ENCODE assay signal across 8 mouse cellular contexts in genomic region chr8:126585561-126586031, GRCm38 (mm10). TPM values are rescaled to one million over a fixed set of nuclear protein-coding genes. Genes with fewer than 3 reads are reported as not detected.
DNase-seq lines count a peak whose midpoint lies in the region; ATAC-seq and TF ChIP-seq lines count a peak whose summit lies in the region.

No protein-coding gene starts in this region.

- no peak for TF ChIP-seq EP300 in liver, embryonic 14.5 days (IDR thresholded peaks at IDR 0.05; ENCODE audit: low read depth)

- H3K4me1 ChIP-seq in bone marrow macrophage, adult 2 months (ENCODE audit: control insufficient read depth, insufficient read depth, low read length), result peaks cover 37% of the 10 kb centered on the region
- peaks cover 48% of the 10 kb centered on the region for H3K4me1 ChIP-seq in heart, embryonic 12.5 days (replicated peaks)
- peaks cover 17 to 41% of the 10 kb centered on the region in 2 experiments for H3K4me1 ChIP-seq in liver, embryonic 14.5 days (replicated peaks; ENCODE audit: control insufficient read depth in 2 of 2, insufficient read depth in 2 of 2, low read length in 1 of 2)
- peaks cover 30% of the 10 kb centered on the region for H3K4me1 ChIP-seq in small intestine, adult 2 months (ENCODE audit: control insufficient read depth, insufficient read depth, insufficient read length, low read length)

- peak overlapping the region; percentile 96 for H3K4me2 ChIP-seq in heart, embryonic 12.5 days
- H3K4me2 ChIP-seq in liver, embryonic 14.5 days (ENCODE audit: low read depth), result peak overlapping the region; percentile 77; the same call in 1 of the 2 replicates

- 53% methylated on average over 9 of the region's 9 CpGs for WGBS in heart, embryonic 12.5 days
- WGBS in liver, embryonic 14.5 days (ENCODE audit: insufficient replicate concordance), result 49% methylated on average over 9 of the region's 9 CpGs
- 4% methylated on average over 9 of the region's 9 CpGs for WGBS in small intestine, adult 2 months

- no peak for TF ChIP-seq CTCF in bone marrow macrophage, adult 2 months (IDR thresholded peaks at IDR 0.05; ENCODE audit: low read depth, low read length)
- no peak for TF ChIP-seq CTCF in liver, embryonic 14.5 days (IDR thresholded peaks at IDR 0.05; ENCODE audit: low read depth)
- no peak for TF ChIP-seq CTCF in small intestine, adult 2 months (IDR thresholded peaks at IDR 0.05; ENCODE audit: extremely low read depth, insufficient read length, insufficient replicate concordance, low read depth, low read length)

- H3K9me3 ChIP-seq in heart, embryonic 12.5 days (replicated peaks), result no peaks in the 10 kb centered on the region
- no peaks in the 10 kb centered on the region for H3K9me3 ChIP-seq in liver, embryonic 14.5 days (ENCODE audit: control insufficient read depth, low read length)

- peaks cover 30% of the 10 kb centered on the region for H3K36me3 ChIP-seq in heart, embryonic 12.5 days
- H3K36me3 ChIP-seq in liver, embryonic 14.5 days (replicated peaks; ENCODE audit: control insufficient read depth, insufficient read depth, low read depth), result no peaks in the 10 kb centered on the region
- peaks cover 31% of the 10 kb centered on the region for H3K36me3 ChIP-seq in small intestine, adult 2 months (ENCODE audit: control insufficient read depth, insufficient read depth, low read length)

- no peaks in the 10 kb centered on the region for H3K27me3 ChIP-seq in heart, embryonic 12.5 days (replicated peaks)
- H3K27me3 ChIP-seq in liver, embryonic 14.5 days (ENCODE audit: control insufficient read depth, insufficient read depth, low read length), result no peaks in the 10 kb centered on the region
- H3K27me3 ChIP-seq in small intestine, adult 2 months (ENCODE audit: control insufficient read depth, insufficient read depth, low read length), result no peaks in the 10 kb centered on the region

- intact Hi-C loops in left cerebral cortex, postnatal 14 days (cut with DNase I), result loop anchor here (2.0 kb wide), 1 partner anchor 89 kb away; no protein-coding TSS in a partner anchor

- TF ChIP-seq POLR2A in bone marrow macrophage, adult 2 months (IDR thresholded peaks at IDR 0.05; ENCODE audit: borderline replicate concordance, low read depth, low read length), result no peak
- TF ChIP-seq POLR2A in small intestine, adult 2 months (IDR thresholded peaks at IDR 0.05; ENCODE audit: low read depth, low read length), result no peak

- ATAC-seq in heart, embryonic 12.5 days (ENCODE audit: insufficient number of reproducible peaks, low FRiP score), result no peak
- ATAC-seq in liver, embryonic 14.5 days (ENCODE audit: insufficient read depth), result no peak
- ATAC-seq in erythroid progenitor cell, adult 5-6 weeks (replicated peaks; ENCODE audit: low FRiP score, poor library complexity, severe bottlenecking), result no peak

- peak overlapping the region; percentile 87 for H3K9ac ChIP-seq in heart, embryonic 12.5 days
- no peak overlapping the region for H3K9ac ChIP-seq in liver, embryonic 14.5 days (replicated peaks)

- H3K27ac ChIP-seq in bone marrow macrophage, adult 2 months (ENCODE audit: insufficient read depth, low read depth, low read length), result peak overlapping the region; percentile 99
- H3K27ac ChIP-seq in heart, embryonic 12.5 days (ENCODE audit: poor library complexity, severe bottlenecking), result peak overlapping the region; percentile 100
- H3K27ac ChIP-seq in liver, embryonic 14.5 days, result no peak overlapping the region; the same call in none of the 2 replicates
- H3K27ac ChIP-seq in small intestine, adult 2 months (ENCODE audit: insufficient read depth, low read depth, low read length), result peak overlapping the region; percentile 89

- peak; percentile 45 to 60 for DNase-seq in left cerebral cortex, postnatal 14 days (ENCODE audit: low spot score in 2 of 2)
- DNase-seq in left cerebral cortex, adult 11 months (ENCODE audit: low spot score), result no peak
- DNase-seq in liver, embryonic 14.5 days (ENCODE audit: low read depth in 3 of 3, low spot score in 3 of 3), result no peak
- no peak for DNase-seq in gastrocnemius, postnatal 10 days

- peak overlapping the region; percentile 4; the same call in 1 of the 2 replicates for H3K4me3 ChIP-seq in bone marrow macrophage, adult 2 months (ENCODE audit: insufficient read depth, low read length)
- no peak overlapping the region for H3K4me3 ChIP-seq in heart, embryonic 12.5 days
- H3K4me3 ChIP-seq in liver, embryonic 14.5 days (ENCODE audit: insufficient read depth in 1 of 2, low read depth in 2 of 2, low read length in 2 of 2), result no peak overlapping the region
- peak overlapping the region; percentile 6; the same call in 1 of the 2 replicates for H3K4me3 ChIP-seq in small intestine, adult 2 months (ENCODE audit: low read depth, low read length)

RNA-seq across cellular contexts. Expression of gene Irf2bp2, which starts 8.2 kb away (rescaled TPM):
- total RNA-seq in left cerebral cortex, postnatal 14 days (2021), result 10 to 100 TPM; 56.9 to 62.5 TPM
- 163 and 167 TPM in 2 replicates for polyA plus RNA-seq in bone marrow macrophage, adult 2 months (2012; ENCODE audit: insufficient read depth, insufficient read length, missing spikeins)
- 8.9 and 9.7 TPM in 2 replicates for polyA plus RNA-seq in heart, embryonic 12.5 days (2016; fragmentation: Nextera tagmentation; extraction: Ambion mirVana)
- 10.9 and 11.5 TPM in 2 replicates for polyA plus RNA-seq in liver, embryonic 14.5 days (2012; rRNA removed)
- polyA plus RNA-seq in liver, embryonic 14.5 days (2014; fragmentation: Nextera tagmentation; extraction: Ambion mirVana), result 2.8 and 3.2 TPM in 2 replicates
- 50.5 and 91.6 TPM in 2 replicates for polyA plus RNA-seq in small intestine, adult 2 months (2012; rRNA removed)
- 19.8 and 24.7 TPM in 2 replicates for total RNA-seq in erythroid progenitor cell, adult 5-6 weeks (2015; ENCODE audit: low replicate concordance)
- 8.8 and 18.0 TPM in 2 replicates for total RNA-seq in erythroid progenitor cell, adult 5-6 weeks (2017; ENCODE audit: low replicate concordance)
- 10 to 100 TPM; 53.3 to 55.5 TPM for total RNA-seq in gastrocnemius, postnatal 10 days (2021)

Comparison
In these comparisons a context has a peak if more than half of its experiments do, and no peak if none do; other contexts are left out.
1. DNase-seq: peak in left cerebral cortex, postnatal 14 days (2 of 2); none in left cerebral cortex, adult 11 months (single experiment), liver, embryonic 14.5 days (0 of 3) and gastrocnemius, postnatal 10 days (single experiment).
2. H3K4me3 ChIP-seq: peak in bone marrow macrophage, adult 2 months (single experiment) and small intestine, adult 2 months (single experiment); none in heart, embryonic 12.5 days (single experiment) and liver, embryonic 14.5 days (0 of 2).